Mouse (Mus musculus) effector memory CD4-positive, alpha-beta T cell, adult 7 months (primary cell): ENCODE data around the gene Moap1. TPM values are rescaled to one million over a fixed set of nuclear protein-coding genes. Genes with fewer than 3 reads are reported as not detected.

Experiments
- polyA plus RNA-seq: library from polyadenylated mRNA; unstranded; fragments of 100-300 nt; shearing (Covaris generic); gene quantifications from one replicate; pipeline ENCODE4 v1.2.1, GENCODE M21; 2017

Gene Moap1
- polyA plus RNA-seq: 8.1 TPM

DNA sequence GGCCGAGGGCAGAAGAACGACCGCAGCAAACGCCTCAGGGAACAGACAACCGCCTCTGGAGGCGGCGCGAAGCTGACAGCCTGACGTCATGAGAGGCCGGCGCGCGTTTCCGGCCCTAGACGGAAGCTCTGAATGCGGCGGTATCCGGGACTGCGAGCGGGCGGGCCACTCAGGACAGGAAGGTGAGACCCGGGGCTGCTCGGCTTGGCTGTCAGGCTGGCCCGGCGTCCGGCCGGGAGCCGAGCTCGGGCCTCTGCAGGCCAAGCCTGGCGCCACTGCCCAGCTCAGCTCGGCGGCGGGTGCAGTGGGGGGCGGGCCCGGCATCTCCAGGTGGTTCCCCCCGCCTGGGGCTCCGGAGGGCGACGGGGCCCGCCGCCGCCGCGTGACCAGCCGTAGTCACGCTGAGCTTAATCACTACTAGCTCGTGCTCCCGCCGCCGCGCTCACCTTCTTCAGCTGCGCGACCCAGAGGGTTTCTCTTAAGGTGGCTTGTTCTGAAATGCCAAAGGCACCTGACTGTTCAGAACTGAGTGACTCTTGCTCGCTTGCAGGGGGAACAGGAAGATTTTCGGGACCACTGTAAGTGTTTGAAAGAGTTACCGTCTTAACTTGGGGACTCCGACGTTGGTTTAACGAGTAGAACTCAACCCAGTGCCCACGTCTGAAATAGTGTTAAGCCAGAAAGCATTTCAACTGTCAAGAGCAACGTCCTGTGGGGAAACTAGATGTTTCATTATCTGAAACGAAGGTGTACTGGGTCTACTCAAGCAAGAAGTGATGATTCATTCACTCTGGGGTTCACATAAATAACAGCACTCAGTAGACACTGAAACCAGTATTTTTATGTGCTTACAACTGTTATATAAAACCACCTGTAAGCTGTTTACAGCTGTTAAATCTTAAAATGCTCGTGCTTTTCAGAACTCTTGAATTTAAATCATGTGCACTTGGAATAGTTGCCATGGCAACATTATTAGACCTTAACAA is at the start of gene Moap1, which contains the start of gene Tmem251:
Gene Moap1 (minus strand): TSS at position 73 of the 986 bp plus-strand sequence.
Gene Tmem251 (plus strand): TSS at position 174 of the 986 bp plus-strand sequence.

DNA sequence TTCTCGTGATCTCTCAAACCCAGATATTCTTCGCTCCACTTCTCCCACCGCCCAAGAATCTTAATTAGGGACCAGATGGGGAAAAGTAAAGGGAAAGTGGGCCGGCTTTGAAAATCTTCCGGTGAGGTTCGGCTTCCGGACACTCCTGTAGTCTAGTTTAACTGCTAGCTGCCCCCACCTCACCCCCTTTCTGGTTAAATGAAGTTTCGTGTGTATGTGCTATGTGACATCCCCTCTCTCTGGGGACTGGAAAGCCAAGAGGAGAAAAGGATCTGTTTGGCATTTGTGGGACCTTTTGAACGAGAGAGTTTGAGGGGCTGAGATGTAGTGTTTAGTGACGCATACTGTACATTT is 14.9 kb upstream of the Moap1 start, which contains the start of gene Gm20604:
Gene Gm20604 (minus strand): TSS at position 270 of the 354 bp plus-strand sequence.

DNA sequence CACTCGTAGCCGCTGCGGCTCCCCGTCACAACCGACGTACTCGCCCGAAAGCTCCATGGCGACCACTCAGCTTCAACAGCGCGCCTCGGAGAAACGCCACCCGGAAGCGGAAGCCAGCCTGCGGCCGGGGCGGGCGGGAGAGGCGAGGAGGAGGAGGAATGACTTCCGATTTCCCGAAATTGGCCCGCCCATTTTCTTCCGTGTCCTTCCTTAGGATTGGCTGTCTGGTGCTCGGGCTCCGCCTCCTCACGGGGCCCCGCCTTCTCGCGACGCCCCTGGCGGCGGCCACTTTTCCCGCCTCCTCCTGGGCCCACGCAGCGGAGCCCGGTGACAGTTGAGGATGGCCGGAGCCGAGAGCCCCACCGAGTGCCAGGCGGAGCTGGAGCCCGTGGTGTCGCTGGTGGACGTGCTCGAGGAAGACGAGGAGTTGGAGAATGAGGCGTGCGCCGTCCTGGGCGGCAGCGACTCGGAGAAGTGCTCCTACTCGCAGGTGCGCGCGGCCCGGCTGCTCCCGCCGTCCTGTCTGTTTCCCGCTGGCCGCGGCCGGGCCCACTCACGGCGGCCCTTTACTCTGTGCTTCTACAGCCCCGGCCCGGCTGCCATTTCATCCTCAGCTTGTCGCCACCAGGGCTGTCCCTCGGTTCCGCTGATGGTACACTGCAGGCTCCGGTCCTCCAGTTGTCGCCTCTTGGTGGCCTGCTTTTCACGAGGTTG is 14.4 kb upstream of the Moap1 start, which contains the start of the genes Gm28051, Gon7 and Ubr7:
Gene Gm28051 (minus strand): TSS at position 77 of the 714 bp plus-strand sequence.
Gene Gon7 (minus strand): TSS at position 115 of the 714 bp plus-strand sequence.
Gene Ubr7 (plus strand): TSS at position 279 of the 714 bp plus-strand sequence.

DNA sequence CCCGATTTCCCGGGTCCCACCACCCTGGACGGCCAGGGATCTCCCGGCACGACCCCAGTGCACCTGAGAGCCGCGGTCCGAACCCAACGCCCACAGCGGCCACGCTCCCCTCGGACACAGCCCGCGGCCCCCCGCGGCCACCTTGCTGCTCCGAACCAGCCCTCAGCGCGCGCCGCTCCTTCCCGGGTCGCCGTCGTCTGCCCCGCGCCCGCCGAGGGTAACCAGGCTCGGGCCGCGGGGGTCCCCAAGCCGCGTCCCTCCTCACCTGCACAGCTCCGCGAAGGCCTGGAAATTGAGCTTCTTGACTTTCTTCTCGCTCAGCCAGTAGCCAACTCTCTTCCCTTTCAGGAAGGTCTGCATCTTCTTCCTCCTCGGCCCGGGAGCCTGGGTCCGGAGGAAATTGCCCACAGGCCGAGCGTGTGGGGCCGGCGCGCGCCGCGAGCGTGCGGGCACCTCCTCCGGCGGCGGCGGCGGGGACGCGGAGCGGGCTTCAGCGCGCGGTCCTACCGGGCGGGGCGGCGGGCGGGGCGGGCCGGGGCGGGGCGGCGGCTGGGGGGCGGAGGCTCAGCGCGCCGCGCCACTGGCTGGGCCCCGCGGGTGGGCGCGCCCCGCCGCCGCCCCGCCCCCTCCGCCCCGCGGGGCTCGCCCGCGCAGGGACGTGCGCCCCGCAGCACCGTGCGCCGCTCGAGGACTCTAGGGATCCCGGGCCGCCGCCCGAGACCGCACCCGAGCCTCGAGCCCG is 38.8 kb downstream of the Moap1 start, which contains the start of gene Itpk1:
Gene Itpk1 (minus strand): TSS at position 474 of the 742 bp plus-strand sequence.

Other genes with a start within 250 kb of the Moap1 start
- gene Chga, start 188.7 kb downstream of the Moap1 start, polyA plus RNA-seq: 0.20 TPM
- 52.2 TPM for gene Itpk1, start 38.7 kb downstream of the Moap1 start, polyA plus RNA-seq
- gene Tmem251, start 101 bp upstream of the Moap1 start, polyA plus RNA-seq: 19.1 TPM
- gene Gm28051, start 14.1 kb upstream of the Moap1 start, polyA plus RNA-seq: not detected
- gene Gon7, start 14.1 kb upstream of the Moap1 start, polyA plus RNA-seq: 15.5 TPM
- 22.6 TPM for gene Ubr7, start 14.3 kb upstream of the Moap1 start, polyA plus RNA-seq
- gene Gm20604, start 15.0 kb upstream of the Moap1 start, polyA plus RNA-seq: 5.3 TPM
- gene Btbd7, start 134.8 kb upstream of the Moap1 start, polyA plus RNA-seq: 31.5 TPM
- gene Cox8c, start 155.7 kb upstream of the Moap1 start, polyA plus RNA-seq: not detected
- gene Unc79, start 205.2 kb upstream of the Moap1 start, polyA plus RNA-seq: 0.45 TPM